Mouse (Mus musculus) lung, embryonic 16.5 days (tissue): ENCODE measurements around the gene Gad1. TPM values are rescaled to one million over a fixed set of nuclear protein-coding genes. Genes with fewer than 3 reads are reported as not detected.

ENCODE experiments used
- ATAC-seq: fragments of 200-750 bp; cut with Nextera tagmentation; 2 replicates; pipeline ENCODE4 v1.8.0; 2017; ENCODE audit warnings: low read depth, mild to moderate bottlenecking, moderate library complexity
- H3K27ac ChIP-seq: fragments of 300-500 bp; sonication (generic); 2 replicates; pipeline ENCODE4 v1.5.1; 2014; ENCODE audit warnings: mild to moderate bottlenecking, control low read depth, low read length
- H3K27me3 ChIP-seq: fragments of 300-500 bp; sonication (generic); 2 replicates; pipeline ENCODE4 v1.6.1; 2014; ENCODE audit warnings: low read depth, low read length, mixed read lengths; ENCODE audit not compliant: control insufficient read depth, insufficient read depth
- H3K36me3 ChIP-seq: fragments of 300-500 bp; sonication (generic); 2 replicates; pipeline ENCODE4 v1.6.1; 2014; ENCODE audit warnings: low read length; ENCODE audit not compliant: control insufficient read depth, insufficient read depth
- H3K4me1 ChIP-seq: fragments of 300-500 bp; sonication (generic); replicated peaks from 2 replicates; pipeline ENCODE4 v1.6.1; 2014; ENCODE audit warnings: low read length, mixed read lengths; ENCODE audit not compliant: control insufficient read depth, insufficient read depth
- H3K4me2 ChIP-seq: fragments of 300-500 bp; sonication (generic); 2 replicates; pipeline ENCODE4 v1.6.1; 2014; ENCODE audit warnings: low read depth, low read length, control low read depth
- H3K4me3 ChIP-seq: fragments of 300-500 bp; sonication (generic); 2 replicates; pipeline ENCODE4 v1.5.1; 2014; ENCODE audit warnings: mild to moderate bottlenecking, low read length, control low read depth
- H3K9ac ChIP-seq: fragments of 300-500 bp; sonication (generic); 2 replicates; pipeline ENCODE4 v1.6.1; 2014; ENCODE audit warnings: low read length, control low read depth
- H3K9me3 ChIP-seq: fragments of 300-500 bp; sonication (generic); 2 replicates; pipeline ENCODE4 v1.6.1; 2016; ENCODE audit warnings: low read length; ENCODE audit not compliant: control insufficient read depth
- WGBS: fragments of 180-500 bp; shearing (Covaris S2); extraction: QIAGEN DNeasy Blood & Tissue Kit; methylation state at CpG from one replicate; pipeline ENCODE4 v1.1.7; 2014; 5-methylcytosine and 5-hydroxymethylcytosine counted together
- polyA plus RNA-seq: library from polyadenylated mRNA; unstranded; fragments of >200 nt; fragmentation: Nextera tagmentation; extraction: Ambion mirVana; gene quantifications from 2 replicates; pipeline ENCODE4 v1.2.1, GENCODE M21; 2015

Gene Gad1
- polyA plus RNA-seq, 1 experiment from 2014 or later = 0.46 TPM

DNA sequence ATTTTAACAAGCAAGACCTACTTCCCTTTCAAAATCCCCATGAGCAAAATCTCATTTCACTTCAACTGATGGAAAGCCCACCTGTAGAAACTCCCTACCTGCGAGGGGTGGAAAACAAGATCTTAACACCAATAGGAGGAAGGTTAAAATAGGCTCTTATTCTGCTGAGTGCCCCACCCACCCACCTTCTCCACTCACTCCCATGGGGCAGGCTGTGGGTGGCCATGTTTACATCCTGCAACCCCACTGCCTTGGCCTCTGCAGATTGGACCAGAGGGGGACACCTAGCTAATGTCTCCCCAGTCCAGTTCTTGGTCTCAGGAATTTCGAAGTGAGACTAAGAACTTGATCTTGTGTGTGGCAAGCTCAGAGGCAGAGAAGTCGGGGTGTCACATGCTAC is 77.0 kb downstream of the Gad1 start:
- Histone ChIP-seq H3K4me2 (peak overlapping the region; percentile 48; the same call in 1 of the 2 replicates), H3K27ac (no peak overlapping the region), H3K36me3 (no peaks in the 10 kb centered on the region), H3K9ac (no peak overlapping the region), H3K4me3 (no peak overlapping the region), H3K9me3 (no peaks in the 10 kb centered on the region), H3K27me3 (no peaks in the 10 kb centered on the region), H3K4me1 (no peaks in the 10 kb centered on the region)
- 47% methylated on average over 3 of the region's 3 CpGs for whole genome bisulfite sequencing
- ATAC-seq = no peak

DNA sequence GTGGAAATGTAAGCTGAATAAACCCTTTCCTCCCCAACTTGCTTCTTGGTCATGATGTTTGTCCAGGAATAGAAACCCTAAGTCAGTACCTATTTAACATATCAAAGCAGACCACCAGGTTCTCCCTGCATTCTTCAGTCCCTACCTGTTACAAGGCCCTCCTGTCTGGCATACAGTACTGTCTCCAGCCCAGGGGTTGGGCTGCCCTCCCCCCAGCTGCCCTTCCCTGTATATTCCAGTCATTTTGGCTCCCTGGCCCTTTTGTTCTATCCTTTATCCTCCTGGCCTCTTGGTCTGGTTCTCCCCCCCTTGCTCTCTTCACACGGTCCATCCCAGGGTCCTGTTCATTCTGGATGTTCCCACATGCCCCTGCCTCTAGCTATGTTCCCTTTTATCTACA is 78.4 kb downstream of the Gad1 start:
- Histone ChIP-seq H3K4me1 (no peaks in the 10 kb centered on the region), H3K4me2 (no peak overlapping the region), H3K9me3 (no peaks in the 10 kb centered on the region), H3K27me3 (no peaks in the 10 kb centered on the region), H3K36me3 (no peaks in the 10 kb centered on the region), H3K4me3 (no peak overlapping the region), H3K27ac (no peak overlapping the region), H3K9ac (no peak overlapping the region)
- ATAC-seq = no peak
- WGBS = 91% methylated on average over 1 of the region's 1 CpGs

- Histone ChIP-seq H3K27ac (no peak overlapping the region), H3K9me3 (no peaks in the 10 kb centered on the region), H3K4me3 (no peak overlapping the region), H3K36me3 (no peaks in the 10 kb centered on the region), H3K27me3 (no peaks in the 10 kb centered on the region), H3K4me1 (no peaks in the 10 kb centered on the region), H3K9ac (no peak overlapping the region), H3K4me2 (no peak overlapping the region)
- 76% methylated on average over 1 of the region's 1 CpGs for WGBS
- ATAC-seq = no peak
Measured at GRCm38 (mm10) chr2:70632412-70632811, 79.5 kb downstream of the Gad1 start.

DNA sequence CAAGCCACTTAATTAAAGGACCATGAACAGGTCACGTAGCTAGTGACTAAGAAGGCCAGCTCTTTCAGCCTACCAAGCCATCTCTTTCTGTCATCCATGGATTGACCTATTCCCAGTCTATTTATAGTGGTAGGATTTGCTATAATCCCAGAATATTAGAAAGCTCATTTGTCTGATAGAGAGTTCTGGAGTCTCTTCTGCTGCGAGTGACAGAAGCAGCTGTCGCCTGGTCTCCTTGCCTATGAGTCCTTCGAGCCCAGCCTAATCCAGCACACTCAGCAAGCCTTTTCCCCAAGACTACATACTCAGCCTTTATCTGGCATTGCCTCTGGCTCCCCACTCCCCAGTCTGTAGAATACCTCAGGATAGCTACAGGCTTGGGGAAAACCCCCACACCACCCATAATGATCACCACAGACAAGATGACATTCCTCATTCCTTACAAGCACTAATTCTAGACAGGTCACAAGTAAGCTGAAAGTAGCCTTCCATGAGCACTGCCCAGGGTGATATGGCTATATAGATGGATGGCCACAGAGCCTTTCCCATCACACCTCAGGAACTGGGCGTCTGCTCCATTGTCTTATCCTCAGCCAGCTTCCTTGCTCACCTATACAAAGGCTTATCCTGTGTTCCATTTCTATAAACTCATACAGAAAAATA is 81.3 kb downstream of the Gad1 start:
- H3K4me3 ChIP-seq = no peak overlapping the region
- WGBS = 79% methylated on average over 5 of the region's 5 CpGs
- H3K9me3 ChIP-seq = no peaks in the 10 kb centered on the region
- H3K27ac ChIP-seq = no peak overlapping the region
- H3K9ac ChIP-seq = no peak overlapping the region
- ATAC-seq = no peak
- no peaks in the 10 kb centered on the region for H3K27me3 ChIP-seq
- H3K4me2 ChIP-seq = no peak overlapping the region
- no peaks in the 10 kb centered on the region for H3K36me3 ChIP-seq
- H3K4me1 ChIP-seq = no peaks in the 10 kb centered on the region

DNA sequence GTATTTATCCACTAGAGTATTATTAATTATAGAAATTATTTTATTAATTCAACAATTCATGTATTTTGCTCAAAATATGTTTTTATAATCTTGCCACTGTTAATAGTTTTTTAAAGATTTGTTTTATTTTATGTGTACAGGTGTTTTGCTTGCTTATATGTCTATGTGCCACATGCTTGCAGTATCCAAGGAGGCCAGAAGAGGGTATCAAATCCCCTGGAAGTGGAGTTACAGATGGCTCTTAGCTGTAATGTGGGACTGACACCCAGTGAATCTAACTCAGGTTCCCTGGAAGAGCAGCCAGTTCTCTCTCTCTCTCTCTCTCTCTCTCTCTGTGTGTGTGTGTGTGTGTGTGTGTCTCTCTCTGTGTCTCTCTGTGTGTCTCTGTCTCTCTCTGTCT is 88.1 kb downstream of the Gad1 start:
- no peaks in the 10 kb centered on the region for H3K27me3 ChIP-seq
- no peaks in the 10 kb centered on the region for H3K9me3 ChIP-seq
- no peak overlapping the region for H3K4me3 ChIP-seq
- no peak overlapping the region for H3K4me2 ChIP-seq
- no peak for ATAC-seq
- no peaks in the 10 kb centered on the region for H3K4me1 ChIP-seq
- no peaks in the 10 kb centered on the region for H3K36me3 ChIP-seq
- H3K9ac ChIP-seq = no peak overlapping the region
- no peak overlapping the region for H3K27ac ChIP-seq

DNA sequence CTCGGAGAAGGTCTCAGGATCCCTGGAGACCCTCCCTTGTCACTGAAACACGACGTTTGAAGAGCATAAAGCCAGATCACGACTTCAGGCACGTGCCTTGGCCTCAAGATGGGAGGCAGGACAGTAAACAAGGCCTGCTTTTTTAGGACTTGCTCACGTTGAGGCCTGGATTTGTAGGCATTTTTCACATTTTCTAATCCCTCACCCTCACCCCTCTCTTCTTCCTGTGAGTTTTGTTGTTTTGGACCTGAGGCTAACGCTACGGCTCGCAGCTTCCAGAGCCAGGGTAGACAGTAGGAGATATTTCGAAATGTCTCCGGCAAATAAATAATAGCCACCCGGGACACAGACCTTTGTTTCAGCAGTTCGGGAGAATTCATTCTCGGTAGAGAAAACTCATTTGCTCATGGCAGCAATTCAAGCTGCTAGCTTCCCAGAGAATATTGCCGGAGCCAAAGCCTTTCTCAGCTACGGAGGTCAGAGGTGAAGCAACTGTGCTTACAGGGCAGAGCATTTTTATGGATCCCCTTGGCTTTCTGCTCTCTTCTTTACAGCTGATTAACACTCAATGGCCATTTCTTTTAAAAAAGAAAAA is 90.2 kb downstream of the Gad1 start:
- Histone ChIP-seq H3K4me1 (no peaks in the 10 kb centered on the region), H3K27me3 (no peaks in the 10 kb centered on the region), H3K4me3 (no peak overlapping the region), H3K27ac (no peak overlapping the region), H3K4me2 (no peak overlapping the region), H3K9me3 (no peaks in the 10 kb centered on the region), H3K36me3 (no peaks in the 10 kb centered on the region), H3K9ac (no peak overlapping the region)
- 50% methylated on average over 16 of the region's 16 CpGs for WGBS
- no peak for ATAC-seq

DNA sequence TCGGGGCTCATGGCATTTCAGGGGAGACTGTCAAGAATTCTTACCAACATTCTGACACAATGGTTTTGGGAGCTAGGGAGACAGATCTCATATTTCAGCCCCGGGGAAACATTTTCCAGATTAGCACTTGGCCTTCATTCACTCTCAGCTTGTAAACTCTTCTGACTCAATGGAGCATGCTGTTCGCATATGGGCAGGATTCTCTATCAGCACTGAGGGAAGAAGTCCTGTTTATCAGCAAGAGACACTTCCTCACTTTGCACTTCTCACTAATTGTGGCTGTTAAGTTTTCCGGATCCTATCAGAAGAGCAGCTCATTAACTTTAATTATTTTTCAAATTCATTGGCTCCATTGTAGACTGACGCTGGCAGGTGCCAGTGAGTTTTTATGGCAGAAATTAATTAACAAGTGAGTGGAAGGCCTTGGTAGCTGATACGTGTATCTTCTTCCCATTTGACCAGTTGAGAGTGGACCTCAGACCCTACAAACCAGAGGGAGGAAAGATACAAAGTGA is 92.5 kb downstream of the Gad1 start:
- Histone ChIP-seq H3K4me2 (no peak overlapping the region), H3K9ac (no peak overlapping the region), H3K27ac (no peak overlapping the region), H3K36me3 (no peaks in the 10 kb centered on the region), H3K9me3 (no peaks in the 10 kb centered on the region), H3K27me3 (no peaks in the 10 kb centered on the region), H3K4me1 (no peaks in the 10 kb centered on the region), H3K4me3 (no peak overlapping the region)
- WGBS = 73% methylated on average over 6 of the region's 6 CpGs
- no peak for ATAC-seq

GRCm38 (mm10) chr2:70647681-70648080 is 94.8 kb downstream of the Gad1 start:
- Histone ChIP-seq H3K27me3 (no peaks in the 10 kb centered on the region), H3K9ac (no peak overlapping the region), H3K9me3 (no peaks in the 10 kb centered on the region), H3K27ac (no peak overlapping the region), H3K4me3 (no peak overlapping the region), H3K36me3 (no peaks in the 10 kb centered on the region), H3K4me2 (no peak overlapping the region), H3K4me1 (no peaks in the 10 kb centered on the region)
- no peak for ATAC-seq
- 49% methylated on average over 4 of the region's 4 CpGs for WGBS

DNA sequence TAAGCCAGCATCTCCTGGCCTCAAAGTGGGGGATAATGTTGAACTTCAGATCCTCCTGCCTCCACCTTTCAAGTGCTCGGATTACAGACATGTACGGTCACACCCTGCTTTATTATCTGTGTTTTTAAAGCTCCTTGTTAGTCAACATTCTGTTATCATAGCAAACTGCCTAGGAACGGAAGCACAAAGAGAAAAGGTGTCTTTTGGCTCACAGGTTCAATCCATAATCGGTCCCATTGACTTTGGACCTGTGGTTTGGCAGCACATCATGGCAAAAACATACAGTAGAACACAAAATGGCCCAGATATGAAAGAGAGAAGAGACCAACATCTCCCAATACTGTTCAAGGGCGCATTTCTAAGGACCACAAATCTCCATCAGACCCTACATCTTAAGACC is 95.4 kb downstream of the Gad1 start:
- H3K36me3 ChIP-seq = no peaks in the 10 kb centered on the region
- no peak overlapping the region for H3K9ac ChIP-seq
- no peaks in the 10 kb centered on the region for H3K9me3 ChIP-seq
- 73% methylated on average over 5 of the region's 5 CpGs for WGBS
- no peak overlapping the region for H3K27ac ChIP-seq
- no peak overlapping the region for H3K4me3 ChIP-seq
- H3K27me3 ChIP-seq = no peaks in the 10 kb centered on the region
- H3K4me2 ChIP-seq = no peak overlapping the region
- H3K4me1 ChIP-seq = no peaks in the 10 kb centered on the region
- ATAC-seq = no peak
